Mouse (Mus musculus) intestine, embryonic 14.5 days (tissue): ENCODE measurements around the gene Zwilch. TPM values are rescaled to one million over a fixed set of nuclear protein-coding genes. Genes with fewer than 3 reads are reported as not detected.
A peak's percentile ranks its signal among the peaks of the same experiment; 100 is the strongest.
"Not testable (repeated sequence)": the region's sequence is repeated elsewhere in the genome, so short reads cannot be mapped to it uniquely, and the experiment has no call there.

Source experiments
- ATAC-seq: fragments of 200-750 bp; cut with Nextera tagmentation; replicated peaks from 2 replicates; pipeline ENCODE4 v1.8.0; 2017; ENCODE audit warnings: low read depth, moderate number of reproducible peaks, moderate TSS enrichment, moderate library complexity; ENCODE audit not compliant: low FRiP score, low TSS enrichment
- DNase-seq: peaks from one replicate; pipeline ENCODE4 v3.0.0-alpha.2; 2018; ENCODE audit warnings: low spot score
- H3K27ac ChIP-seq: fragments of 300-500 bp; sonication (generic); 2 replicates; pipeline ENCODE4 v1.5.1; 2014; ENCODE audit warnings: low read depth, mild to moderate bottlenecking, control low read depth
- H3K27me3 ChIP-seq: fragments of 300-500 bp; sonication (generic); replicated peaks from 2 replicates; pipeline ENCODE4 v1.6.1; 2014; ENCODE audit warnings: low read length, control low read depth; ENCODE audit not compliant: control insufficient read depth, insufficient read depth
- H3K36me3 ChIP-seq: fragments of 300-500 bp; sonication (generic); 2 replicates; pipeline ENCODE4 v1.6.1; 2014; ENCODE audit warnings: low read length, control low read depth; ENCODE audit not compliant: control insufficient read depth, insufficient read depth
- H3K4me1 ChIP-seq: fragments of 300-500 bp; sonication (generic); replicated peaks from 2 replicates; pipeline ENCODE4 v1.6.1; 2014; ENCODE audit warnings: low read length, control low read depth, mixed read lengths; ENCODE audit not compliant: control insufficient read depth, insufficient read depth
- H3K4me2 ChIP-seq: fragments of 300-500 bp; sonication (generic); 2 replicates; pipeline ENCODE4 v1.6.1; 2014; ENCODE audit warnings: low read length
- H3K4me3 ChIP-seq: fragments of 300-500 bp; sonication (generic); 2 replicates; pipeline ENCODE4 v1.5.1; 2014; ENCODE audit warnings: low read depth, low read length, control low read depth, mixed read lengths
- H3K9ac ChIP-seq: fragments of 300-500 bp; sonication (generic); 2 replicates; pipeline ENCODE4 v1.6.1; 2014; ENCODE audit warnings: mild to moderate bottlenecking, low read length
- H3K9me3 ChIP-seq: fragments of 300-500 bp; sonication (generic); 2 replicates; pipeline ENCODE4 v1.6.1; 2016; ENCODE audit warnings: low read length, control low read depth; ENCODE audit not compliant: control insufficient read depth
- WGBS: fragments of 180-500 bp; shearing (Covaris S2); extraction: QIAGEN DNeasy Blood & Tissue Kit; methylation state at CpG from one replicate; pipeline ENCODE4 v1.1.7; 2014; 5-methylcytosine and 5-hydroxymethylcytosine counted together
- polyA plus RNA-seq: library from polyadenylated mRNA; unstranded; fragments of >200 nt; fragmentation: Nextera tagmentation; extraction: Ambion mirVana; gene quantifications from 2 replicates; pipeline ENCODE4 v1.2.1, GENCODE M21; 2014

The Zwilch gene
- polyA plus RNA-seq, 1 experiment from 2014 or later = 27.7 TPM

DNA sequence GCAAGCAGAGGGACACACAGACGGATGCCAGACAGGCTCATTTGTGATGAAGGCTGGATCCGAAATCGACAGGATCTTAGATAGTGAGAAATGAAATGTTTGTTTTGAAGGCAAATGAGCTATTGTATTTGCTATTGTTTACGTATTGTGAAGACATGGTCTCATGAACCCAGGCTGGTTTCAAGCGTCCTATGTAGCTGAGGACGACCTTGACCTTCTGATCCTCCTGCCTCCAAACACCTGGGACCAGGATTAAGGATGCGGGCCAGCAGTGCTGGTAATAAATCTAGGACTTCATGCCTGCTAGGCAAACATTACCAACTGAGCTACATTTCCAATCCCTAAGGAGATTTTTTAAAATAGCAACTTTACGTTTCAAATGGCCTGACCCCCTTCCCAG is 24.6 kb upstream of the Zwilch start:
- ATAC-seq = no peak
- Histone ChIP-seq H3K9ac (no peak overlapping the region), H3K27ac (no peak overlapping the region), H3K36me3 (peaks cover 25% of the 10 kb centered on the region), H3K4me2 (no peak overlapping the region), H3K9me3 (no peaks in the 10 kb centered on the region), H3K27me3 (no peaks in the 10 kb centered on the region), H3K4me3 (no peak overlapping the region), H3K4me1 (no peaks in the 10 kb centered on the region; the same call in 1 of the 2 replicates)
- WGBS = 76% methylated on average over 8 of the region's 8 CpGs
- no peak for DNase-seq

DNA sequence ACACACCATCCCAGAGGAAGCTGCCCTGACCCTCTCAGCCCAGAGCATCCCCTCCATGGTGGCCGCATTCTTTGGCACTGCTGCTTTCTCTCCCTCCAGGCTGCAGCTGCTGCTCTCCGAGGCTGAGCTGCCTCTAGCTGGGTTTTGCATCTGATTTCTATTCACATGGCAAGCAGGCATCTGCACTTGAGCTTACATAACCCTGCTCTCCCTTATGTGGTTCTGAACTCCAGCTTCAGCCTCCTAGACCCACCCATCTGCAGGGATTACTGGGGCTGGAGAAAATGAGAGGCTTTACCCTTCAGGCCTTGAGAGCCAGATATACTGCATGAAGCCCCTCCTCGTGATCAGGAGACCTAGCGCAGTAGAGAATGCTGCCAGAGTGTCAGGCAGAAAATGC is 22.6 kb upstream of the Zwilch start:
- Histone ChIP-seq H3K4me1 (no peaks in the 10 kb centered on the region; the same call in 1 of the 2 replicates), H3K9ac (no peak overlapping the region), H3K9me3 (no peaks in the 10 kb centered on the region), H3K4me3 (no peak overlapping the region), H3K27ac (no peak overlapping the region; the same call in 1 of the 2 replicates), H3K36me3 (peaks cover 38% of the 10 kb centered on the region), H3K27me3 (no peaks in the 10 kb centered on the region), H3K4me2 (no peak overlapping the region)
- WGBS = 61% methylated on average over 4 of the region's 4 CpGs
- DNase-seq (no peak), ATAC-seq (no peak)

DNA sequence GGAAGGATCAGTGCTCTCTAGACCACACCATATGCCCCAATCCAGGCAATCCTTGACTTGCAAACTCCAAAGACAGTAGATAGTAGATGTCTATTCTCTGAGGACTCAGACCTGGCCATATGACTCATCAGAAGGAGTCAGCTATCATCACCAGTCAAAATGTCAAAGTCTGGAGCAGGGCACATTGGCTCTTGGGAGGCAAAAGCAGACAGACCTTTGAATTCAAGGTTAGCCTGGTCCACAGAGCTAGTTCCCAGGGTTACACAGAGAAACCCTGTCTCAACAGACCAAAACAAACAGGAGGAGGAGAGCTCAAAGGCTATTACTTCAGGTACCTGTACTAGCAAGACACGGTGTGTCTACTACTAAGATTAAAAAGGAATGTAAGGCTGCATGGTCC is 21.0 kb upstream of the Zwilch start:
- no peak for DNase-seq
- Histone ChIP-seq H3K27me3 (no peaks in the 10 kb centered on the region), H3K9me3 (no peaks in the 10 kb centered on the region), H3K36me3 (peaks cover 51% of the 10 kb centered on the region), H3K27ac (no peak overlapping the region), H3K4me3 (no peak overlapping the region), H3K9ac (no peak overlapping the region), H3K4me2 (no peak overlapping the region), H3K4me1 (no peaks in the 10 kb centered on the region; the same call in 1 of the 2 replicates)
- no peak for ATAC-seq
- WGBS = 85% methylated on average over 1 of the region's 1 CpGs

DNA sequence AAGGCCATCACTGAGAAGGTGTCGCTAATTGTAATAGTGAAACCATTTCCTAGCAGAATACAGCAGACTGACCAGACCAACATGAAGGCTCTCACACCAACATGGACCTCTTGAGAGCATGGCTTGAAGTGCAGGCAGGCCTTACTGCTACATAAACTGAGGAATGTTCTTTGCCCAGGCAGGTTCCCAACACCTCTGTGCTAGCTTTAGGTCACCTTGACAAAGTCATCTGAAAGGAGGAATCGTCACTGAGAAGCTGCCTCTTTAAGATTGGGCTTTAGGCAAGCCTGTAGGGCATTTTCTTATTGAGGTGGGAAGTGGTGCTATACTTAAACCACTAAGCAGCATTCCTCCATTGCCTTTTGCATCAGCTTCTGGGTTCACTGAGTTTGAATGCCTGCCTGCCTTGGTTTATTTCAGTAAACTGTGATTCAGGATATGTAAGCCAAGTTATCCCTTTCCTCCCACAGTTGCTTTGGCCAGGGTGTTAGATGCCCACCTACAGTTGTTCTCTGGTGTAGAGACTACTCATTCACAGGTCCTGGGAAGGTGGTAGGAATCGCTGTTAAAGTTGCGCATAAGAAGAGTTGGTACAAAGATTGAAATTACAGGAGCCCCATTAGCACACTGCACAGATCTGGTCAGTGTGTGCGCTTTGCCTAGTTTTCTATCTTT is 11.4 kb upstream of the Zwilch start:
- H3K27me3 ChIP-seq = no peaks in the 10 kb centered on the region
- 94% methylated on average over 5 of the region's 5 CpGs for WGBS
- H3K36me3 ChIP-seq = peaks cover 77% of the 10 kb centered on the region
- no peak overlapping the region for H3K4me3 ChIP-seq
- H3K4me2 ChIP-seq = no peak overlapping the region
- ATAC-seq (no peak), DNase-seq (no peak)
- no peaks in the 10 kb centered on the region for H3K9me3 ChIP-seq
- H3K27ac ChIP-seq = no peak overlapping the region
- H3K9ac ChIP-seq = no peak overlapping the region
- H3K4me1 ChIP-seq = peaks cover 4% of the 10 kb centered on the region; the same call in 1 of the 2 replicates

DNA sequence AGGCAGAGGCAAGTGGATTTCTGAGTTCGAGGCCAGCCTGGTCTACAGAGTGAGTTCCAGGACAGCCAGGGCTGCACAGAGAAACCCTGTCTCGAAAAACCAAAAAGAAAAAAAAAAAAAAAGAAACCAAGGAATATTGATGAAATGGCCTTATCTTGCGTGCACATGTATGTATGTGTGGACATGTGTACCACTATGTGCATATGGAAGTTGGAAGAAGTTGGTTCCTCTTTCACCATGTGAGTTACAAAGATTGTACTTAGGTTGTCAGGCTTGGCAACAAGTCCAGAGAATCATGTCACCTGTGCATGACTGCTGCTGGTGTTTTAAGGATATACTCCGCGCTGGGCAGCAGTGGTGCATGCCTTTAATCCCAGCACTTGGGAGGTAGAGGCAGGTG is 10.4 kb upstream of the Zwilch start:
- not testable (repeated sequence) for ATAC-seq, H3K27ac ChIP-seq, DNase-seq, H3K9me3 ChIP-seq, H3K27me3 ChIP-seq, H3K4me1 ChIP-seq, H3K4me2 ChIP-seq, H3K4me3 ChIP-seq, H3K9ac ChIP-seq
- H3K36me3 ChIP-seq = peaks cover 74% of the 10 kb centered on the region
- WGBS = 90% methylated on average over 5 of the region's 5 CpGs

- Histone ChIP-seq H3K4me2 (peak within 1 kb of the TSS; percentile 58), H3K36me3 (peaks cover 75% of the 10 kb centered on the region), H3K4me3 (peak within 1 kb of the TSS; percentile 71), H3K4me1 (peaks cover 4% of the 10 kb centered on the region), H3K27me3 (no peaks in the 10 kb centered on the region), H3K27ac (peak within 1 kb of the TSS; percentile 69), H3K9ac (peak within 1 kb of the TSS; percentile 55), H3K9me3 (no peaks in the 10 kb centered on the region)
- WGBS = under 1% methylated on average over 35 of the region's 35 CpGs
- ATAC-seq (peak; percentile 94), DNase-seq (peak; percentile 97)
Measured at GRCm38 (mm10) chr9:64178974-64179646, 6.2 kb upstream of the Zwilch start, which contains the start of gene Snapc5. Snapc5 (plus strand) TSS chr9:64179274.

DNA sequence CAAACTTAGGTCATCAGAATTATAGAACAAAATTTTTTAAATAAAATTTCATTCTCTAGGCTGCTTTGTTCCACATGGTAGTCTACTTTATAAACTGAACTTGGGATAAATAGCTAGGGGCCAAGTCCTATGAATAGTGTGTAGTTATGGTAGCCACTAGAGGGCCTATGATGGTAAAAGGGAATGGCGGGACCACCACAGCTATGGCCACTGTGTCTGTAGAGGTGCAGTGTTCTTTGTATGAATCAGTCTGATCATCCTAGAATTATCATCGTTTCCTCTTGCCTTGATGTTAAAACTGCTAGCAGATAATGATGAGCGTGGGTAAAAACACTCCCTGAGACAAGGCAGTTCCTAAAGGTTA is 5.7 kb upstream of the Zwilch start:
- DNase-seq = no peak
- Histone ChIP-seq H3K9me3 (no peaks in the 10 kb centered on the region), H3K27ac (peak overlapping the region; percentile 69; the same call in 1 of the 2 replicates), H3K4me2 (peak overlapping the region; percentile 58), H3K4me3 (no peak overlapping the region), H3K36me3 (peaks cover 74% of the 10 kb centered on the region), H3K4me1 (peaks cover 4% of the 10 kb centered on the region), H3K9ac (no peak overlapping the region), H3K27me3 (no peaks in the 10 kb centered on the region)
- ATAC-seq = peak; percentile 72
- WGBS = 40% methylated on average over 3 of the region's 3 CpGs

GRCm38 (mm10) chr9:64175378-64175777 is 2.5 kb upstream of the Zwilch start:
- no peak for ATAC-seq
- WGBS = 93% methylated on average over 11 of the region's 11 CpGs
- H3K9ac ChIP-seq = no peak overlapping the region
- DNase-seq = no peak
- no peak overlapping the region for H3K4me2 ChIP-seq
- no peak overlapping the region for H3K27ac ChIP-seq
- H3K4me1 ChIP-seq = peaks cover 14% of the 10 kb centered on the region
- H3K4me3 ChIP-seq = no peak overlapping the region
- no peaks in the 10 kb centered on the region for H3K27me3 ChIP-seq
- H3K36me3 ChIP-seq = peaks cover 48% of the 10 kb centered on the region
- H3K9me3 ChIP-seq = no peaks in the 10 kb centered on the region
